Mouse (Mus musculus): Measurements from ENCODE around the gene Bod1l.
A peak's percentile ranks its signal among the peaks of the same experiment; 100 is the strongest.

The Bod1l gene

DNA sequence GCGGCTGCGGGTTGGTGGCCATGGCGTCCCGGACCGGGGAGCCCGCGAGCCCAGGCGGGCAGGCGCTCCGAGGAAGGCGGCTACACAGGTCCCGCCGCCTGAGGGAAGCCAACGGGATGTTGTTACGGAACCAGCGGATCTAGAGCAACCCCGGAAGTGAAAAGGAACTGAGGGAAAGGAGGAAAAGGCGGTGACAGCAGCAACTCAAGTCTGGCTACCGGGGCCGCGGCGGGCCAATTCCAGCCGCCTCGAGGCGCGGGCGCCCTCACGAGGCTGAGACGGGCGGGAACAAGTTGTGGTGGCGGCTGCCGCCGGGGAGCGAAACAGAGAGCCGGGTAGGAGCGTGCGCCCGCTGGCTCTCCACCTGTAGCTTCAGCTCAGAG, at the start of gene Bod1l:
TSS of gene Bod1l (minus strand) at position 169 of the 383 bp plus-strand sequence.
- DNase-seq, result peak; percentile 96

- no peak for DNase-seq
Observed at GRCm38 (mm10) chr5:41893351-41893750, 49.2 kb upstream of the Bod1l start.

- DNase-seq, result no peak
Observed at GRCm38 (mm10) chr5:41890871-41891270, 46.8 kb upstream of the Bod1l start.

GRCm38 (mm10) chr5:41889245-41889849, 45.2 kb upstream of the Bod1l start:
- no peak for DNase-seq

DNA sequence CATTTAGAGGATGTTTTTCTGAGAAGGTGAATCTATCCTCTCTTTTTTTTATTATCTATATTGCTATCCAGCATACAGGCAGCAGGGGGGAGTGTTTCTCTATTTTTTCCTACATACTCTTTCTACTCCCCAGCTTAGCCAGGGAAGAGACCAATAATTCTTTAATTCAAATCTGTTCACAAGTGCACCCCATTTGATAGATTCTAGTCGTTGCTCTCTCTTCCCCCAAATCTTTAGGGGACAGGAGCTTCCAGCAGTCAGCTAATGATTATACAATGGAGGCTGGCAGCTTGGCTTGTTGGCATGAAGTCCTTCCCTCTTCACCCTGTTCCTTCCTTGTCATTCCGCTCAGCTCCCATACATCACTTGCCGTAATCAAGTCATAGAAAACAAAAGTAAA, 44.7 kb upstream of the Bod1l start:
- no peak for DNase-seq

DNA sequence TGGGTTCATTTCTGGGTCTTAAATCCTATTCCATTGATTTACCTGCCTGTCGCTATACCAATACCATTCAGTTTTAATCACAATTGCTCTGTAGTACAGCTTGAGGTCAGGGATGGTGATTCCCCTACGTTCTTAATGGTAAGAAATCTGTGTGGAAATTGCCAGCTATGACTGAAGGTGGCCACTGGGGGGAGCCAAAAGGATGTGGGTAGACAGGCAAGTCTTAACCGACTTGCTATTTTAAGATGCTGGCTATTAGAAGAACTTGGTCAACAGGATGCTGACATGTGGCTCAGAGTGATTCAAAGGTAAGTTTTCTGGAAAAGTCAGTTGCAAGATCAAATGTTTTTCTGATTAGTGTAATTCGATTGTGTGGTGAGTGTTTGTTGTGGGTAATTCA, 43.6 kb upstream of the Bod1l start:
- DNase-seq, result peak; percentile 66

DNA sequence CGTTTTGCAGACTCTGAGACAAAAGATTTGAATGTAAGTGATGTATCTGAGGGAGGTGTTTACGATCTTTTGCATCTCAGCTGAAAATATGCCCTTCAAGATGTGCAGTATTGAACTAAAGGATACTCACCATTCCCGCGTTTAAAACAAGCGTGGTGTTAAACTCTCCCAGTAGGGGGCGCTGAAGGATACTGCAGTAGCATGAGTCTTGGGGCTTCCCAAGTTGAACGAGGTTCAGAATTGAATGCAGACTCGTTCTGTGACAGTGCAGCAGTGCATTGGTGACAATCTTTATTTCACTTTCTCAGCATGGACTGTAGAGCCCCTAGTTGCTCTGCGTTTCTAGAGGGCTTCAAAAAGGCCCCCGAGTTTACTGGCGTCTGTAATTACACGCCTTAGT, 40.4 kb upstream of the Bod1l start:
- peak; percentile 36 for DNase-seq

DNA sequence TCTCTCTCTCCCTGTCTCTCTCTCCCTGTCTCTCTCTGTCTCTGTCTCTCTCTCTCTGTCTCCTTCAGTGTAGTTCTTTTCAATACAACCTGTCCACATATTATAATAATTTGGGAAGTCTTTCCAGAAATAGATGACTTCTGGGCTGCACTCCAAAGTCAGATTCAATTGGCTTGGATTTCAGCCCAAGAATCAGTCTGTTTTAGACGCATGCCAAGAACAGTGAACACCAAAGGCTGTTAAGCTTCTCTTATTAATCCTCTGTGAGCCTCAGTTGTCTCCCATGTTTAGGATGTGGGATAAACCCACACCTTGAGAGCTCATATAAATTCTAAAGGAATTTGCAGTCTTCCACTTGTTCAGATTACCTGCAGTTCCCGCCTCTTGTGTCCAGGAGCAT, 27.0 kb upstream of the Bod1l start:
- DNase-seq, result peak; percentile 63

GRCm38 (mm10) chr5:41855781-41856180, 11.7 kb upstream of the Bod1l start:
- DNase-seq, result no peak

DNA sequence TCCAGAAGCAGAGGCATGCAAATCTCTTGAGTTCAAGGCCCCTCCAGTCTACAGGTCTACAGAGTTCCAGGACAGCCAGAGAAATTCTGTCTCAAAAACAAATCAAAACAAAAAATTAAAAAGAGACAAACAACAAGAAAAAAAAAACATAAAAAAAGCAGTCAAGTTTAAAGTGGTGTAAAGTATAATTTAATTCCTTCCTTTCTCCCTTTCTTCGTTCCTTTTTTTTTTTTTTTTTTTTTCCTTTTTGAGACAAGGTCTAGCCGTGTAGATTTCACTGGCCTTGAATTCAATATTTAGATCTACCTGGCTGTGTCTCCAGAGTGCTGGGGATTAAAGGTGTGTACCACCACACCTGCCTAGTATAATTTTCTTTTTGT, 1.4 kb upstream of the Bod1l start:
- no peak for DNase-seq

GRCm38 (mm10) chr5:41844820-41845557, 874 bp upstream of the Bod1l start:
- DNase-seq, result no peak

- DNase-seq, result no peak
Observed at GRCm38 (mm10) chr5:41843419-41844146, 532 bp downstream of the Bod1l start.

DNA sequence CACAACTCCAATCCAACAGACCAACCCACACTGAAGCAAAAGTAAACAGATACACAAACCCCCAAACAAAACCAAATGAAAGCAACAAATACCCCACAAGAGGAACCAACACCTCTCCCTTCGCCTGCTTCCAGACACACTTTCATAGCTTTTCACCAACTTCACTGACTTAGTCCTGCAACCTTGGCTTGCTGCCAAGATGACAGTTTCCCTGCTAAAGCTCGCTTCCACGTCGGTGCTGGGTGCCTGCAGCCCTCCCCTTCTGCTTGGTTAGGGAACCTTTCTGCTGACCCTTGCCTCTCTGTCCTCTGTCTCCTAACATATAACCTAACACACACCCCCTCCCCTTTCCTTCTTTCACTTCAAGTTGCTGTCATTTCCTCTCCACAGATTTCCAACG, 1.4 kb downstream of the Bod1l start:
- DNase-seq, result no peak

DNA sequence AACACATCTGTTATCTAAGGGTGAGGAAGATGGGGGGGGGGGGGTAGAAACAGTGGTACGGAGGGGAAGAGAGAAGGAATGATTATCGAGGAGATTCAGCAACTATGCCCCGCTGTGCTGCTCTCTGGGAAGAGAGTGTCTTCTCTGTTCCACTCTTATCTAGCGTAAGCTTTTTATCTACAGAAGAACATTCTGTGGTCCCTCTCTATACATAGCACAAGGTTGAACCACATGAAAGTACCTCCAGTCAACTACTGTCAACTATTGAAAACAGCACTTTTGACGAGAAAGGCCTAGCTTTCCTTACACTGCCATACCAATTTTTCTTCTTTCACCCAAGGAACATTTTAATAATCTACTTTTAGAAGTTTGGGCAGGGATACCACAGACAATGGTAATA, 2.4 kb downstream of the Bod1l start:
- no peak for DNase-seq

DNA sequence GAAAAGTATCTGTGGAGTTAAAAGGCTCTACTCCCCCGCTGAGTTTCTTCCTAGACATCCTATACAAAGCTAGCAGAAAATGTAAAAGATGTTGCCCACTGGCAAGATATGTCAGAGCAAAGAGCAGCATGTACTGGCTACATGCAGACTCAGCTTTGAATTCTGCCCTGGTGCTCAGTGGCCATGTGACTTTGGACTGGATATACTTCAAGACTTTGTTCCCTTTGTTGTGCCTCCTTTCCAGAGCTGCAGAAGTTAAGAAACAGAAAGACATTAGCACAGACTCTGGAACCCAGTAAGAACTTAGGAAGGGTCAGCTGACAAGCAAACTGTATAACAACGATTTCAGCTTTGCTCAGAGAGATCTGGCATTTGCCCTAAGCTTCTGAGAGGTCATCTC, 14.0 kb downstream of the Bod1l start:
- no peak for DNase-seq

DNA sequence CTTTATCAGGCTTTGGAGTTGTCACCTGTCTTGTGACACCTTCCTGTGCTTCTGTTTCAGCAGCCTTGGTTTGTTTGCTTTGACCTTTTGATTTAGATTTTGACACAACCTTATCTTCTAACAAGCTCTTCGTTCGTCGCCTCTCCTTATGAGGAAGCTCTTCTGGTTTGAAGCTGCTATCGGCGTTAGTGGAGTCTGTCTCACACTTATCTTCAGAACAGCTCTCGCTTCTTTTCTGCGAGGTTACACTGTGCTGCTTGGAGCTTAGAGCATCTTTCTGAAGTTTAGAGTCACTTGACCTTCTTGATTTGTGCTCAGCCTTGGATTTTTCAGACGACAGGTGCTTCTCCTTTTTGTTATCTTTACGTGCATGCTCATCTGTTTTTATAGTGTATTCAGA, 23.0 kb downstream of the Bod1l start:
- no peak for DNase-seq

DNA sequence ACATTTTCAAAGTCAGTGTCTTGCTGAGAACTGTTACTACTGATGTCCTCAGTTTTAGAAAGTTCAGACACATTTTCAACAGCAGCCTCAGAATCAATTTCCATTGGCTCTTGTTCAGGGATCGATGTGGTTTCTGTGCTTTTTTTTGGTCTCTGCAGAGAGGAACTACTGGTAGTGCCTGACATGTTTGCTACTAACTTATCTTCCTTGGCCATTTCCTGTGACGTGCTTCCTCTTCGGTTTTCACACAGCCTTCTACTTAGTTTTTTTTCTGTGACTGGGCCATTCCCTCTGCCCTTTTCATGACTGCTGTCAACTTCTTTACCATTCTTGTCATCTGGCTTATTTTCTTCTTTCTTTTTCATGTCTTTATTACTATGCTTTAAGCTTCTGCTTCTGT, 23.6 kb downstream of the Bod1l start:
- no peak for DNase-seq

DNA sequence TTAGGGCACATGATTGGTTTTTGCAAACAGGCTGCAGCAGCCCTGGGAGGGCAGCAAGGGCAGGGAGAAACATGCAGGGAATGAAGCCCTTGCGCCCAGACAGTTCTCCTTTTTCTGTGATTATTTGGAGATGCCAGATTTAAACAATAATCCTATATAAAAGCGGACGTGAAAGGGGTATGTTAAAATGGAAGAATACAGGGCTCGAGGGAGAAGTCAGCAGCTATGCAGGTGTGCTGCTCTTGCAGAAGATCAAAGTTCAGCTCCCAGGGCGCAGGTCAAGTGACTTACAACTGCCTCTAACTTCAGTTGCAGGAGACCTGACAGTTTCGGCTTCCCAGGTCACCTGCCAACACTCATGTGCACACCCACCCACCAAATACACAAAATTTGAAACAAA, 31.6 kb downstream of the Bod1l start:
- DNase-seq, result no peak

DNA sequence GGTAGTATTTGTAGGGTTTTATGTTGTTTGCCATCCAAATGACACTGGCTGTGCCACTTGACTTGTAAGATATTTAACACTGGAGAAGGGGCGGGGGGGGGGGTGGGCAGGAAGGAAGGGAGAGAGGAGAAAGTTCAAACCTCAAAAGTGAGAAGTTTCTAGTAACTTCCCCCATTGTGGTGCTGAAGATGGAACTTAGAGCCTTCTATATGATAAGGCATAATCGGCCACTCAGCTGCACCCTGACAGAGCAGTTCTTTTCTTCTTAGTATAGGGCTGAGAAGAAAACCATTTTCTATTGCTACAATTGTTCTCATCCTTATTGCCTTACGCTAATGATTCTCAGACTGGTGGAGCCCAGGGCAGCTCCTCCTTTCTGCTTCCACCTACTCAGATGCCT, 32.8 kb downstream of the Bod1l start:
- no peak for DNase-seq

GRCm38 (mm10) chr5:41807383-41807782, 36.7 kb downstream of the Bod1l start:
- DNase-seq, result no peak

DNA sequence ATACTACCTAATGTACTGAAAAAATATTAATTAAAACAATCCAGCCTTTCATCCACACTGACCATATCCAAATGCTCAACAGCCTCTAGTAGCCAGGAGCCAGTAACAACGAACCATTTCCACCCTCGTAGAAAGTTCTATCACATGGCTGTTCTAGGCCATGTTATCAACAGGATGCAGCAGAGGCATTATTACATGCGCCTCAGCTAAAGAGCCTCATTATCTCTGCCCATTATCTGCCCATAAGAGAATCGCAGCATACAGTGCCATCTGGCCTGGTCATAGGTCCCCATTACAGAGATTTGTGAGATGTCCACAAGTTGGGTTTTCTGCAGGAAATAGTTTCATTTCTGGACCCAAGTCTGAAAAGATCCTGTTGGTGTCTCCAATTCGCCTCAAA, 37.9 kb downstream of the Bod1l start:
- no peak for DNase-seq

DNA sequence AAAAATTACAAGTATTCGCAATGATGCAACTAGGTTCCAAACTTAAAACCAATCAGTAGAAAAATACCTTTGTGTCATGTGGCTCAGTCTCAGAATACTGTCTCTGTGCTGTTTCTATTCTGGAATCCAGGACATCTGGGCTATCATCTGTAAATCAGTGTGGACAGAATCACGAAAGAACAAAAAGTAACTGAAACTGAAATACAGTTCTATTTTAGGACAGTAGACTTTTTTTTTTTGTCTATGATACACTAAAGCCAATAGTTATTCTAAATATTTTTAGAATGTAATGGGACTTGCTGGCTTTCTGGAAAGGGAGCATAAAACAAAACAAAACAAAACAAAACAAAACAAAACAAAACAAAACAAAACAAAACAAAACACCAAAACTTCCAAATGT, 39.0 kb downstream of the Bod1l start:
- peak; percentile 14 for DNase-seq

DNA sequence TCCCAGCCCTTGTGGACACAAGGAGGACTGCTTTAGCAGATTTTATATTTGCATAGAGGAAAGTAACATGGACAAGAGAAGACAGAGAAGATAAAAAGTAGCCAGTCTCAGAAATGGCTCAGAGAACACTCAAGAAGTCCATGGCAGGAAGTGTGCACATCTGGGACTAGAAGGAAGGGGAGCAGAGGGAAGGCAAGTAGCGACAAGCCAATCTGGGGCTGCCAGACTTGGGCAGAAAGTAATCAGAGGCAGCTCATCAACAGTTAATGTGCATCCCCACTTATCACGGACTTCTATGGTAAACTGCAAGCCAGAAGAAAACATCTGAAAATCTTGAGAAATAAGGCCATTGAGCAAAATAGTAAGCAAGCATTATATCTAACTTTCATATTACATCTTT, 39.5 kb downstream of the Bod1l start:
- no peak for DNase-seq

GRCm38 (mm10) chr5:41801622-41802021, 42.5 kb downstream of the Bod1l start:
- DNase-seq, result no peak

All from layer of hippocampus, adult 9-11 months (tissue).